Mouse (Mus musculus) intestine, embryonic 14.5 days (tissue): ENCODE results near the gene Fam71a. TPM values are rescaled to one million over a fixed set of nuclear protein-coding genes. Genes with fewer than 3 reads are reported as not detected.
A peak's percentile ranks its signal among the peaks of the same experiment; 100 is the strongest.
"Not testable (repeated sequence)": the region's sequence is repeated elsewhere in the genome, so short reads cannot be mapped to it uniquely, and the experiment has no call there.

Experiments used
- ATAC-seq: fragments of 200-750 bp; cut with Nextera tagmentation; replicated peaks from 2 replicates; pipeline ENCODE4 v1.8.0; 2017; ENCODE audit warnings: low read depth, moderate number of reproducible peaks, moderate TSS enrichment, moderate library complexity; ENCODE audit not compliant: low FRiP score, low TSS enrichment
- DNase-seq: peaks from one replicate; pipeline ENCODE4 v3.0.0-alpha.2; 2018; ENCODE audit warnings: low spot score
- H3K27ac ChIP-seq: fragments of 300-500 bp; sonication (generic); 2 replicates; pipeline ENCODE4 v1.5.1; 2014; ENCODE audit warnings: low read depth, mild to moderate bottlenecking, control low read depth
- H3K27me3 ChIP-seq: fragments of 300-500 bp; sonication (generic); replicated peaks from 2 replicates; pipeline ENCODE4 v1.6.1; 2014; ENCODE audit warnings: low read length, control low read depth; ENCODE audit not compliant: control insufficient read depth, insufficient read depth
- H3K36me3 ChIP-seq: fragments of 300-500 bp; sonication (generic); 2 replicates; pipeline ENCODE4 v1.6.1; 2014; ENCODE audit warnings: low read length, control low read depth; ENCODE audit not compliant: control insufficient read depth, insufficient read depth
- H3K4me1 ChIP-seq: fragments of 300-500 bp; sonication (generic); replicated peaks from 2 replicates; pipeline ENCODE4 v1.6.1; 2014; ENCODE audit warnings: low read length, control low read depth, mixed read lengths; ENCODE audit not compliant: control insufficient read depth, insufficient read depth
- H3K4me2 ChIP-seq: fragments of 300-500 bp; sonication (generic); 2 replicates; pipeline ENCODE4 v1.6.1; 2014; ENCODE audit warnings: low read length
- H3K4me3 ChIP-seq: fragments of 300-500 bp; sonication (generic); 2 replicates; pipeline ENCODE4 v1.5.1; 2014; ENCODE audit warnings: low read depth, low read length, control low read depth, mixed read lengths
- H3K9ac ChIP-seq: fragments of 300-500 bp; sonication (generic); 2 replicates; pipeline ENCODE4 v1.6.1; 2014; ENCODE audit warnings: mild to moderate bottlenecking, low read length
- H3K9me3 ChIP-seq: fragments of 300-500 bp; sonication (generic); 2 replicates; pipeline ENCODE4 v1.6.1; 2016; ENCODE audit warnings: low read length, control low read depth; ENCODE audit not compliant: control insufficient read depth
- WGBS: fragments of 180-500 bp; shearing (Covaris S2); extraction: QIAGEN DNeasy Blood & Tissue Kit; methylation state at CpG from one replicate; pipeline ENCODE4 v1.1.7; 2014; 5-methylcytosine and 5-hydroxymethylcytosine counted together
- polyA plus RNA-seq: library from polyadenylated mRNA; unstranded; fragments of >200 nt; fragmentation: Nextera tagmentation; extraction: Ambion mirVana; gene quantifications from 2 replicates; pipeline ENCODE4 v1.2.1, GENCODE M21; 2014

Gene Fam71a
- polyA plus RNA-seq, 1 experiment from 2014 or later: not detected

- H3K4me3 ChIP-seq: no peak overlapping the region
- no peak overlapping the region for H3K27ac ChIP-seq
- ATAC-seq (no peak), DNase-seq (no peak)
- no peaks in the 10 kb centered on the region for H3K36me3 ChIP-seq
- H3K4me1 ChIP-seq: peaks cover 27% of the 10 kb centered on the region
- H3K9me3 ChIP-seq: no peaks in the 10 kb centered on the region
- 63% methylated on average over 7 of the region's 7 CpGs for WGBS
- H3K4me2 ChIP-seq: no peak overlapping the region
- 0 out of 2 replicates have a peak, but pooled peaks cover 12% of the 10 kb centered on the region for H3K27me3 ChIP-seq
- H3K9ac ChIP-seq: no peak overlapping the region
Measured at GRCm38 (mm10) chr1:191176887-191177286, 12.3 kb upstream of the Fam71a start.

GRCm38 (mm10) chr1:191172487-191172886 lies 7.9 kb upstream of the Fam71a start:
- DNase-seq: no peak

GRCm38 (mm10) chr1:191170444-191170843 lies 5.8 kb upstream of the Fam71a start:
- no peaks in the 10 kb centered on the region for H3K9me3 ChIP-seq
- no peak overlapping the region for H3K4me2 ChIP-seq
- H3K36me3 ChIP-seq: no peaks in the 10 kb centered on the region
- H3K4me1 ChIP-seq: no peaks in the 10 kb centered on the region
- no peak overlapping the region for H3K27ac ChIP-seq
- H3K4me3 ChIP-seq: no peak overlapping the region
- WGBS: 74% methylated on average over 2 of the region's 2 CpGs
- DNase-seq (no peak), ATAC-seq (no peak)
- no peaks in the 10 kb centered on the region for H3K27me3 ChIP-seq
- no peak overlapping the region for H3K9ac ChIP-seq

More at GRCm38 (mm10) chr1:191172487-191172886, 7.9 kb upstream of the Fam71a start:
- no peak for ATAC-seq
- 12% methylated on average over 6 of the region's 6 CpGs for WGBS
- Histone ChIP-seq H3K4me2 (no peak overlapping the region), H3K9ac (no peak overlapping the region), H3K4me3 (no peak overlapping the region), H3K9me3 (no peaks in the 10 kb centered on the region), H3K27me3 (no peaks in the 10 kb centered on the region), H3K36me3 (no peaks in the 10 kb centered on the region), H3K4me1 (no peaks in the 10 kb centered on the region), H3K27ac (no peak overlapping the region)

- Histone ChIP-seq H3K4me3 (no peak overlapping the region), H3K4me2 (no peak overlapping the region), H3K27ac (no peak overlapping the region), H3K4me1 (no peaks in the 10 kb centered on the region), H3K9ac (no peak overlapping the region), H3K36me3 (no peaks in the 10 kb centered on the region), H3K9me3 (no peaks in the 10 kb centered on the region), H3K27me3 (no peaks in the 10 kb centered on the region)
- WGBS: 74% methylated on average over 4 of the region's 4 CpGs
- DNase-seq (no peak), ATAC-seq (no peak)
Measured at GRCm38 (mm10) chr1:191166189-191166588, 1.6 kb upstream of the Fam71a start.

GRCm38 (mm10) chr1:191154314-191154713 lies 10.3 kb downstream of the Fam71a start:
- H3K4me1 ChIP-seq: no peaks in the 10 kb centered on the region; the same call in 1 of the 2 replicates
- no peak overlapping the region for H3K27ac ChIP-seq
- no peak overlapping the region for H3K4me2 ChIP-seq
- H3K27me3 ChIP-seq: no peaks in the 10 kb centered on the region
- peaks cover 5% of the 10 kb centered on the region; the same call in 1 of the 2 replicates for H3K9me3 ChIP-seq
- H3K36me3 ChIP-seq: no peaks in the 10 kb centered on the region
- H3K9ac ChIP-seq: no peak overlapping the region
- WGBS: 44% methylated on average over 3 of the region's 3 CpGs
- H3K4me3 ChIP-seq: no peak overlapping the region
- ATAC-seq (no peak), DNase-seq (no peak)

- DNase-seq: peak; percentile 69
- H3K9me3 ChIP-seq: peaks cover 5% of the 10 kb centered on the region; the same call in 1 of the 2 replicates
- no peak overlapping the region for H3K27ac ChIP-seq
- H3K9ac ChIP-seq: no peak overlapping the region
- H3K4me1 ChIP-seq: no peaks in the 10 kb centered on the region; the same call in 1 of the 2 replicates
- no peak overlapping the region for H3K4me3 ChIP-seq
- WGBS: 24% methylated on average over 4 of the region's 4 CpGs
- H3K27me3 ChIP-seq: no peaks in the 10 kb centered on the region
- H3K36me3 ChIP-seq: no peaks in the 10 kb centered on the region
- no peak for ATAC-seq
- no peak overlapping the region for H3K4me2 ChIP-seq
Measured at GRCm38 (mm10) chr1:191153052-191153451, 11.6 kb downstream of the Fam71a start.

- Histone ChIP-seq H3K4me3 (no peak overlapping the region), H3K9me3 (no peaks in the 10 kb centered on the region), H3K4me2 (no peak overlapping the region), H3K27ac (no peak overlapping the region), H3K27me3 (no peaks in the 10 kb centered on the region), H3K9ac (no peak overlapping the region), H3K36me3 (no peaks in the 10 kb centered on the region), H3K4me1 (no peaks in the 10 kb centered on the region; the same call in 1 of the 2 replicates)
- 72% methylated on average over 8 of the region's 8 CpGs for WGBS
- no peak for DNase-seq
- ATAC-seq: no peak
Measured at GRCm38 (mm10) chr1:191150924-191151605, 13.6 kb downstream of the Fam71a start.

- DNase-seq, H3K9ac ChIP-seq, H3K4me2 ChIP-seq, H3K4me1 ChIP-seq, H3K27ac ChIP-seq, H3K27me3 ChIP-seq, H3K36me3 ChIP-seq, H3K4me3 ChIP-seq, ATAC-seq, H3K9me3 ChIP-seq: not testable (repeated sequence)
- 90% methylated on average over 5 of the region's 5 CpGs for WGBS
Measured at GRCm38 (mm10) chr1:191149489-191149888, 15.1 kb downstream of the Fam71a start.

GRCm38 (mm10) chr1:191140983-191141382 lies 23.6 kb downstream of the Fam71a start:
- H3K4me3 ChIP-seq: no peak overlapping the region
- ATAC-seq: no peak
- H3K4me1 ChIP-seq: no peaks in the 10 kb centered on the region
- no peaks in the 10 kb centered on the region for H3K27me3 ChIP-seq
- no peaks in the 10 kb centered on the region for H3K9me3 ChIP-seq
- H3K9ac ChIP-seq: no peak overlapping the region
- no peak overlapping the region for H3K4me2 ChIP-seq
- H3K27ac ChIP-seq: no peak overlapping the region
- WGBS: 86% methylated on average over 8 of the region's 8 CpGs
- DNase-seq: no peak
- H3K36me3 ChIP-seq: no peaks in the 10 kb centered on the region
